In genomic region chr8:89044511-89045217, GRCm38 (mm10) we compare ENCODE assay signal across 8 mouse cellular contexts. TPM values are rescaled to one million over a fixed set of nuclear protein-coding genes. Genes with fewer than 3 reads are reported as not detected.
DNase-seq lines count a peak whose midpoint lies in the region; ATAC-seq lines count a peak whose summit lies in the region.

No protein-coding gene starts in this region.

- H3K27me3 ChIP-seq in limb, embryonic 15.5 days = peaks cover 83% of the 10 kb centered on the region
- H3K27me3 ChIP-seq in stomach, embryonic 15.5 days (replicated peaks) = peaks cover 87% of the 10 kb centered on the region

- peak; percentile 16 for DNase-seq in ovary, postnatal 36 days (ENCODE audit: low spot score)
- DNase-seq in ovary, postnatal 10 days (ENCODE audit: low spot score) = no peak
- peak; percentile 32 to 36 for DNase-seq in heart, postnatal 10 days
- no peak for DNase-seq in adrenal gland, adult 18-20 months (ENCODE audit: low spot score in 2 of 2)
- no peak for DNase-seq in adrenal gland, postnatal 4 days (ENCODE audit: low spot score in 2 of 2)

- no peaks in the 10 kb centered on the region for H3K36me3 ChIP-seq in limb, embryonic 15.5 days
- no peaks in the 10 kb centered on the region for H3K36me3 ChIP-seq in stomach, embryonic 15.5 days

- intact Hi-C loops in heart, postnatal 10 days (cut with DNase I) = loop anchor here (10.0 kb wide), 1 partner anchor 530 kb away; no protein-coding TSS in a partner anchor

- peak overlapping the region; percentile 78 for H3K4me2 ChIP-seq in limb, embryonic 15.5 days
- peak overlapping the region; percentile 89; the same call in 1 of the 2 replicates for H3K4me2 ChIP-seq in stomach, embryonic 15.5 days

- no peaks in the 10 kb centered on the region for H3K9me3 ChIP-seq in limb, embryonic 15.5 days
- H3K9me3 ChIP-seq in stomach, embryonic 15.5 days = no peaks in the 10 kb centered on the region

- ATAC-seq in limb, embryonic 15.5 days (ENCODE audit: insufficient number of reproducible peaks, low FRiP score, low TSS enrichment, low read depth) = no peak
- no peak for ATAC-seq in stomach, embryonic 15.5 days (ENCODE audit: insufficient read depth, low FRiP score, low read depth)
- ATAC-seq in monocyte, adult 5-6 weeks (replicated peaks; ENCODE audit: insufficient number of reproducible peaks, low FRiP score, low TSS enrichment, poor library complexity, severe bottlenecking) = no peak

- peak overlapping the region; percentile 57 for H3K4me3 ChIP-seq in limb, embryonic 15.5 days
- H3K4me3 ChIP-seq in stomach, embryonic 15.5 days (replicated peaks) = peak overlapping the region; percentile 51; the same call in 1 of the 2 replicates

- peak overlapping the region; percentile 61; the same call in 1 of the 2 replicates for H3K9ac ChIP-seq in limb, embryonic 15.5 days
- H3K9ac ChIP-seq in stomach, embryonic 15.5 days = no peak overlapping the region

- WGBS in limb, embryonic 15.5 days = under 1% methylated on average over 31 of the region's 31 CpGs
- 1% methylated on average over 31 of the region's 31 CpGs for WGBS in stomach, embryonic 15.5 days

- peak overlapping the region; percentile 90 for H3K27ac ChIP-seq in limb, embryonic 15.5 days
- H3K27ac ChIP-seq in stomach, embryonic 15.5 days = no peak overlapping the region

- H3K4me1 ChIP-seq in limb, embryonic 15.5 days = peaks cover 57% of the 10 kb centered on the region
- peaks cover 29% of the 10 kb centered on the region for H3K4me1 ChIP-seq in stomach, embryonic 15.5 days

RNA-seq across cellular contexts. Expression of gene Sall1, which starts 0.7 kb away (rescaled TPM):
- 1 to 10 TPM; 2.0 to 2.8 TPM for total RNA-seq in heart, postnatal 10 days (2021)
- polyA plus RNA-seq in limb, embryonic 15.5 days (2015; fragmentation: Nextera tagmentation; extraction: Ambion mirVana) = 4.5 and 6.0 TPM in 2 replicates
- polyA plus RNA-seq in stomach, embryonic 15.5 days (2015; fragmentation: Nextera tagmentation; extraction: Ambion mirVana) = 1.2 and 1.4 TPM in 2 replicates
- total RNA-seq in monocyte, adult 5-6 weeks (2017) = not detected in 3 replicates
- under 1 TPM in 1 of 2 experiments, not detected in 1; 0.07 TPM for total RNA-seq in adrenal gland, adult 18-20 months (2021)
- 10 to 100 TPM in 1 of 2 experiments, 1 to 10 TPM in 1; 1.5 to 10.7 TPM for total RNA-seq in adrenal gland, postnatal 4 days (2021)

Comparison
In these comparisons a context has a peak if more than half of its experiments do, and no peak if none do; other contexts are left out.
1. DNase-seq: peak in ovary, postnatal 36 days (single experiment) and heart, postnatal 10 days (2 of 2); none in ovary, postnatal 10 days (single experiment), adrenal gland, adult 18-20 months (0 of 2) and adrenal gland, postnatal 4 days (0 of 2).